Mouse (Mus musculus): ENCODE results near the gene Sorcs2. TPM values are rescaled to one million over a fixed set of nuclear protein-coding genes. Genes with fewer than 3 reads are reported as not detected.

The Sorcs2 gene
- total RNA-seq, 1 experiment from 2014 or later: 1.4 TPM

DNA sequence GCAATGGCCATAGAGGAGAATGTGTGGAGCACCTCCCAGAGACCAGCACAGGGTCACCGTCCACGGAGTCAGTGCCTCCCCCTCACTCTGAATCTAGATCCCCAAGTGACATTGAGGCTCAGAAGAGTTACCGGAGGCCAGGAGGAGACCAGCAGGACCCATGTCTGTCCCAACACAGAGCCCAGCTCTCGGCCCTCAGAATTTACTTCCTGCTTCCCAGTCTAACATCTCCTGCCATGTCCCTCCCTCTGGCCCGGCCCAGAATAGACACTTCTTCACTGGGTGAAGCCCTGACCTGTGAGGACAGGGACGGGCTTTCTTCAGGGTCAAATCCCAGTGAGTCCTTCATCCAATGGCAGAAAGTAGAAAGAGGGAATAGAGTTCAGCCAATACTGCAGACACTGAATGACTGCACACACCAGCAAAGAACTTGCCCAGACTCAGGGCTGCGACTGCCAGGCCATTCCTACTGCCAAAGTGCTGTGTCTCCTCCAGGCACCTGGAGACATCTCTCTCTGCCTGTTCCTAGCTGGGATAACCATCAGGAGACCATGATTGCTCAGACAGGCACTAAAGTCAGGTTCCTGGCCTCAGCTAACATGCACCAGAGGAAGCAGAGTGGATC lies 29.3 kb downstream of the Sorcs2 start:
- ATAC-seq (replicated peaks; ENCODE audit: insufficient number of reproducible peaks, low FRiP score, low TSS enrichment, poor library complexity, severe bottlenecking): no peak

DNA sequence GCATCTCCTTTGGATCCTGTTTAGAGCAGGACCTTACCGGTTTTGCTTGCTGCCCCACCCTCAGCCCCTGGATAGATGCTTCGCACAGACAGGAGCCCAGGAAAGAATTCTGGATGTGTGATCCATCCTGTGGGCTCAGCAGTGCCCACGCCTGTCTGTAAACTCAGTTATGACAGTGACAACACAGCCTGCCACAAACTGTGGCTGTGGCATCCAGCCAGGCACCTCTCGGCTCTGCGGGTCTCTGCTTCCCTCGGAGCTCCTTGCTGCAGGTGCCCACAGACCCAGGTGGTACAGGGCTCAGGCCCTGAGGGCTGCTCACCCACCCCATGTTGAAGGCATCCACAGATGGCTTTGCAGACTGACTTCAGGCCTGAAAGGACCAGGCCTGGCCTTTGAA lies 30.0 kb downstream of the Sorcs2 start:
- ATAC-seq (replicated peaks; ENCODE audit: insufficient number of reproducible peaks, low FRiP score, low TSS enrichment, poor library complexity, severe bottlenecking): no peak

DNA sequence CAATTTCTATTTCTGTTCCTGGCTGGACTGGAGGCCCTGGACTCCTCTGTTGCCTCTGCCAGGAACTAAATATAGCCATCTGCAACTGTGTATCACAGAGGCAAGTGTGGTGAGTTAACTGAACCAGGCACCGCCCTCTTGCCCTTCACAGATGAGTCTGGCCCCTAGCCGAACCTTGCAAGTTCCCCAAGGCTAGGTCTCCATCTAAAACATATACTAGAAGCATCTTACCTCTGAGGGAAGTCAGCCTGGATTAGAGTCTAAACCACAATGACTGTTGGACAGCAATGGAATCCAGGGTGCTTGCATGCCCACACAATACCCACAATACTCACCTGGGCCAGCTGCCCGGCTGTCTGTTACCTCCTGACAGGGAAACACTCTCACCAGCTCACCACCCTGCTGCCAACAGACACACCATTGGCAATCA lies 30.7 kb downstream of the Sorcs2 start:
- no peak for ATAC-seq (replicated peaks; ENCODE audit: insufficient number of reproducible peaks, low FRiP score, low TSS enrichment, poor library complexity, severe bottlenecking)

DNA sequence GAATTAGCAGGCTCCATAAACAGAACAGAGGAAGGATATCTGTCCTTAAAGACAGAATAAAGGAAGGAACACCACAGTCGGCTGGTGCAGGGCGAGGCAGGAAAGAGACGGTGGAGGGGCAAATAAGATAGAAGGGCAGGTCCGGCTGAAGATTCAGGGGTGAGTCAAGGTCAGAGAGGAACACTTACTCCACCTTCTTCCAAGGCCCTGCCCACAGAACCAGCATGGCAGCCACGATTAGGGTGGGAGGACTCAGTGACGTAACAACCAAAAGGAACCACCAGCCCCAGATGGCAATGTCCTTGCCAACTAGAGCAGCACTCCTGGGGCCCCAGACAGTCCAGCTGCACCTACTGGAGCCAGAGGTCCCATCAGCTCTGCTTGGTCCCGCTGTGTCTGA lies 36.2 kb downstream of the Sorcs2 start:
- no peak for ATAC-seq (replicated peaks; ENCODE audit: insufficient number of reproducible peaks, low FRiP score, low TSS enrichment, poor library complexity, severe bottlenecking)

- ATAC-seq (replicated peaks; ENCODE audit: insufficient number of reproducible peaks, low FRiP score, low TSS enrichment, poor library complexity, severe bottlenecking): no peak
These were observed 37.6 kb downstream of the Sorcs2 start for GRCm38 (mm10) chr5:36360343-36360742.

- no peak for ATAC-seq (replicated peaks; ENCODE audit: insufficient number of reproducible peaks, low FRiP score, low TSS enrichment, poor library complexity, severe bottlenecking)
These were observed 38.2 kb downstream of the Sorcs2 start for GRCm38 (mm10) chr5:36359535-36360243.

DNA sequence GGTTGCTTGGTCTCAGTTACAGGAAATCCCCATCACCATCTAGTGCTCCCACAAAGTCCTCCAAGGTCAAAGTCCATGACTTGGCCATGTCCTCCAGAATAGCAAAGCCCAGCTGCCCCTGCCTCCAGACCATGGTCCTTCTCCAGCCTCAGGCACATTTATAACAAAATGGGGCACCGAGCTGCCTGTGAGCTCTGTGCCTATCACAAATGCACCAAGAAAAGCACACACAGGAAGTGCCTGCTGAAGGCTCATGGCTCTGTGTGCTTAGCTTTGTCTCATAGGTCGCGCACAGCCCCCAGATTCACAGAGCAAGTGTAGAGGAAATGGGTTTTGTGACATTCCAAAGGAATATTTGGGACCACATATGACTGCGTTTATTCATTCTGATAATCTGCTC lies 39.8 kb downstream of the Sorcs2 start:
- ATAC-seq (replicated peaks; ENCODE audit: insufficient number of reproducible peaks, low FRiP score, low TSS enrichment, poor library complexity, severe bottlenecking): no peak

DNA sequence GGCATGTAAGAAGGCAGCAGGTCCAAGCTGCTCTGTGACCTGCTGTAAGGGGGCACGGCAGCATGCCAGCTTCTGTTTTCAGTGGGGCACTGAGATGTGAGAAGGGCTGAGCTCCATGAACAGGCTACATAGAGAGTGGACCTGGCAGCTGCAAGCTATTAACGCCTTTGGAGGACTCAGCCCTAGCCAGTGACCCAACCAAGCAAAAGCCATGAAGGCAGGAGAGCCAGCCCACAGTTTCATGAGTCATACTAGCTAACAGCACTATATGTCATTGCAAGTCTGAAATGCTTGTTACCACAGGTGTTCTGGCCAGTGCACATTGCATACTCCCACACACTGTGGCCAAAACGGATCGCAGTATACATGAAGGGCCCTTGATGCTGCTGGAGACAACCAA lies 41.3 kb downstream of the Sorcs2 start:
- ATAC-seq (replicated peaks; ENCODE audit: insufficient number of reproducible peaks, low FRiP score, low TSS enrichment, poor library complexity, severe bottlenecking): no peak

GRCm38 (mm10) chr5:36355683-36356082 lies 42.3 kb downstream of the Sorcs2 start:
- no peak for ATAC-seq (replicated peaks; ENCODE audit: insufficient number of reproducible peaks, low FRiP score, low TSS enrichment, poor library complexity, severe bottlenecking)

DNA sequence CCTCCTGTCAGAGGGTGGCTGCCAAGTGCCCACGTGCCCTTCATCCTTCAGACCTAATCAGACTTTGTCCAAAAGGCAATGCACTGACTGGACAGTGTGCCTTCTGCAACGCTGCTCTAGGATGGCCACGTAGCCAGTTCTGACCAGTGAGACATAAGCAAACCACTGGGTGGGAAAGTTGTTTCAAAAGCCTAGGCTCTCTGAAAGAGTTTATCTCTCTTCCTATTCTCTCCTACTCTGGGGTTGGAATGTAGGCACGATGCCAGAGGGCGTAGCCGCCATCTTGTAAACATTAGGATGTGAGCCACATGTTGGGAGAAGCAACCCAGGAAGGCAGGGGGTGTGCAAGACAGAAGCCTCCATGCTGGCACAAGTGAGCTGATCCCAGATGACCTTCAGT lies 44.3 kb downstream of the Sorcs2 start:
- ATAC-seq (replicated peaks; ENCODE audit: insufficient number of reproducible peaks, low FRiP score, low TSS enrichment, poor library complexity, severe bottlenecking): no peak

DNA sequence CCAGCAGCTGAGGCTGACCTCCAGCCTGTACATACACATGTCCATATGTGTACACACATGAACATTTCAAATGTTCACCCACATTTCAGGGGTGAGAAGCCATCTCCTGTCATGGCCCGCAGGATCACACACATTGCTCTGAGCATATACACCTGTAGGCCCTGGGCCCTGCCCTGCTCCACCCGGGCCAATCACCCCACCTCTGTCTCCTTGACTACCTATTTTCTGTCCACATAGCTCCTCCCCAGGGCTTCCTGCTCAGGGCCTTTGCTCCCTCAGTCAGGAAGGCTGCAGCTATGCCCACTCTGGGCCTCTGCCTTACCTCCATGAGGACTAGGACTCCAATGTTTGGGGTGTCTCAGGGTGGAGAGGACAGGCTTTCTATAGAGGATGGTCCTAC lies 44.7 kb downstream of the Sorcs2 start:
- no peak for ATAC-seq (replicated peaks; ENCODE audit: insufficient number of reproducible peaks, low FRiP score, low TSS enrichment, poor library complexity, severe bottlenecking)

GRCm38 (mm10) chr5:36346698-36347097 lies 51.2 kb downstream of the Sorcs2 start:
- ATAC-seq (replicated peaks; ENCODE audit: insufficient number of reproducible peaks, low FRiP score, low TSS enrichment, poor library complexity, severe bottlenecking): no peak

GRCm38 (mm10) chr5:36339283-36339682 lies 58.7 kb downstream of the Sorcs2 start:
- no peak for ATAC-seq (replicated peaks; ENCODE audit: insufficient number of reproducible peaks, low FRiP score, low TSS enrichment, poor library complexity, severe bottlenecking)

- no peak for ATAC-seq (replicated peaks; ENCODE audit: insufficient number of reproducible peaks, low FRiP score, low TSS enrichment, poor library complexity, severe bottlenecking)
These were observed 61.7 kb downstream of the Sorcs2 start for GRCm38 (mm10) chr5:36336252-36336651.

DNA sequence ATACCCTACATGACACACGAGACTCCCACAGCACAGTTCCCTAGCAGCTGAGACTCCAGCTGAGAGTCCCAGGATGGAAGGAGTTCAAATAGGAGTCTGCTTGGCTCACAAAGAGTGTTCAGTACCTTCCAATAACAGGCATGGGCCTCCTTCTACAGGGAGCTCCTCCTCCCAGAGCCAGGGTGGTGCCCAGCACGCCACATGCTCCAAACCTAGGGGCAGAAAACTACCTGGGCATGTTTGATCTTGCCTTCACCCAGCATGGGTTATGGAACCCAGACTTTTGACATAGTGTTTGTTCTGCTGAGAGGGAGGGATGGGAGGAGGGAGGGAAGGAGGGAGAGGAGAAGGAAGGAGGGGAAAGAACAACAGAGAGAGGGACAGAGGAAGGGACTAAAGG lies 62.3 kb downstream of the Sorcs2 start:
- ATAC-seq (replicated peaks; ENCODE audit: insufficient number of reproducible peaks, low FRiP score, low TSS enrichment, poor library complexity, severe bottlenecking): no peak

DNA sequence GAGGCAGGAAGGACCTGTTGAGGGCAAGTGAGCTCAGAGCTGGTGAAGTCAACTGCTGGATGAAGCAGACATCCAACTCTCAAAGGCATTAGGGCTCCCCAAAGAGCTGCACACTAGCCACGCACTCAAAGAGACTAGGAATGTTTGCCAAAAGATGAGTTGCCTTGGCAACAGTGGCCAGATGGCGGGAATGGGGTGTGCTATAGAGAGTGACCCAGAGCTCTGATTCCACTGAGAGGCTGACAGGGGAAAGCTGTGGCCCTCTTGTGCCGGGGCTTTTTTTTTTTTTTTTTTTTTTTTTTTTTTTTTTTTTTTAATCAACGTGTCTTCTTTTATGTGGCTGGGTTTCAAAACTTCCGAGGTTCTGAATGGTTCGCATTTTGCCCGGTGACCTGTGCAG lies 63.7 kb downstream of the Sorcs2 start:
- ATAC-seq (replicated peaks; ENCODE audit: insufficient number of reproducible peaks, low FRiP score, low TSS enrichment, poor library complexity, severe bottlenecking): no peak

DNA sequence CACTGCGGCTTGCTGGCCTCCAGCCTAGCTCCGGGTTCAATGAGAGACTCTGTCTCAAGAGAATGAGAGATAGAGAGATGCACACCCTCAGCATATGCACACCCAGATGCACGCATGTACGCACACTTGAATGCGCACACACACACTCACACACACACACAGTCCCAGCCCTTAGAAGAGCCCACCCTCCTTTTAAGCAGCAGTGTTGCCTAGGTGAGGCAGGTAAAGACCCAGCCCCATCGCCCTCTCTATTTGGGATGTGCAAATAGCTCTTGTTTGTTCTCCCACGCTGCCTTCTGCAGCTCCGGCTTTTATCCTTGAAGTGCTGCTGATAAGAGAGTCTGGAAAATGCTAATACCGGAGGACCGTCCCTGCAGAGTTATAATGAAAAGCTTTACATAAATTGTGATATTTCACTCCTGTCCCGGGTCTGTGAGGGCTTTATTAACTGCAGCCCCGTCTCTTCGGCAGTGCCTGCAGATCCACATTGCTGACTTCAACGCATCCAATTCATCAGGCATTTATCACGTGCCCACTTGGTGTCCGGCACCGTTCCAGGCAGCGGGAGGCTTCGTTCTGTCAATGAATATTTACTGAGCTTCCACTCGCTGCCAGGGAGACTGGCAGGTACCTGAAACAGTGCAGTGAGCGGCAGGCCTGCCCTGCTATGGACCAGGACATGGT lies 67.3 kb downstream of the Sorcs2 start:
- no peak for ATAC-seq (replicated peaks; ENCODE audit: insufficient number of reproducible peaks, low FRiP score, low TSS enrichment, poor library complexity, severe bottlenecking)

- ATAC-seq (replicated peaks; ENCODE audit: insufficient number of reproducible peaks, low FRiP score, low TSS enrichment, poor library complexity, severe bottlenecking): no peak
These were observed 71.6 kb downstream of the Sorcs2 start for GRCm38 (mm10) chr5:36326057-36327010.

- no peak for ATAC-seq (replicated peaks; ENCODE audit: insufficient number of reproducible peaks, low FRiP score, low TSS enrichment, poor library complexity, severe bottlenecking)
These were observed 73.8 kb downstream of the Sorcs2 start for GRCm38 (mm10) chr5:36324140-36324572.

Measured in monocyte, adult 5-6 weeks (primary cell).